8 mouse cellular contexts compared by ENCODE assay signal in the genomic region with DNA sequence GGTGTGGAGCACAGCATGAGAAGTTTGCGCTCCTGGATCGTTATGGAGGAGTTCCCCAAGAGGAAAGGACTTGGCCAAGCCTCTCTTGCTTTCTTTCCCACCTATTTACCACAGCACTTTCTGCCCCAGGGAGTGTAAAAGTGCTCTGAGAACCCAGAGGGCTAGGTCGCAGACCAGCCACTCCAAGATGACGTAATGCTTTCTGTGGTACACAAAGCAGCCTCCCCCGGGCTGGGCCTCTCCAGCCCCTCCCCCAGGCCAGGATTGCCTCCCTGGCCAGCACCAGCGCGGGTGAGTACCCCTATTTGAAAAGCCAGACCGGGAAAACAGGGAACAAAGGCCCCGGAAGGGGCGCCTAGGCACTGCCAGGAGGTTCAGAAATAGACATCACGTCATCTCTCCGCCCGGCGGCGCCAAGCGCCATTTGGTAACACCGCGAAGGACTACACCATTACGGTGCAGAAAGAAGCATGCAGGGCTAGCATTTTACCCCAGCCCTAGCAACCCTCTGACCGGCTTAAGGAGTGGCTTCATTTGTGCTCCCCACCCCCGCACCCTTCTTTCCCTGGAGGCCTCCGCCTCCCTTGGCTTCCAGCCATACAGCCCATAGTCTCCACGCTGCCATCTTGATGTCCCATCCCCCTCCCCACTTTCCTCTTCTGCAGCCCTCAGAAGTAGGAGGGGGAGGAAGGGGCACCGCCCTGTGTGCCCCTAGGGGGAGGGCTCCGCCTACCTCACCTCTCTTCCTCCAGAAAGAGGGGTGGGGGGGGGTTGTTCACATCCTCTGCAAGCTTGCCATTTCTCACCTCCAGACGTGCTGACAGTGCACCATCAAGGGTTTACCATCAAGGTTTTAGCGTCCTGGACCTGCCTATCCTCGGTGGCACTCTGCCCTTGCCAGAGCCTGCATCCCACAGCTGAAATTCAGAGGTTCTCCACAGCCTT. TPM values are rescaled to one million over a fixed set of nuclear protein-coding genes. Genes with fewer than 3 reads are reported as not detected.
DNase-seq lines count a peak whose midpoint lies in the region; ATAC-seq lines count a peak whose summit lies in the region.
"Not testable (repeated sequence)": the region's sequence is repeated elsewhere in the genome, so short reads cannot be mapped to it uniquely, and the experiment has no call there.

No protein-coding gene starts in this region.

- WGBS in liver, embryonic 12.5 days (ENCODE audit: insufficient replicate concordance) = 13% methylated on average over 22 of the region's 28 CpGs

- not testable (repeated sequence) for H3K27ac ChIP-seq in liver, embryonic 12.5 days

- peaks cover 10% of the 10 kb centered on the region for H3K36me3 ChIP-seq in liver, embryonic 12.5 days

- DNase-seq in ES-CJ7 (ENCODE audit: low read depth, low spot score) = peak; percentile 68
- peak; percentile 92 for DNase-seq in cerebellum, adult 9-10 months
- peak; percentile 49 to 69 for DNase-seq in heart, postnatal 36 days
- DNase-seq in kidney, postnatal 4 days = peak; percentile 58 to 69
- peak; percentile 21 to 29 for DNase-seq in spleen, postnatal 36 days (ENCODE audit: low spot score in 2 of 2)

- intact Hi-C loops in heart, postnatal 36 days (cut with DNase I) = not testable (repeated sequence)

- H3K4me2 ChIP-seq in liver, embryonic 12.5 days = peak overlapping the region; percentile 53

- H3K9me3 ChIP-seq in liver, embryonic 12.5 days (replicated peaks) = not testable (repeated sequence)

- peak overlapping the region; percentile 15 for H3K4me3 ChIP-seq in liver, embryonic 12.5 days

- H3K4me1 ChIP-seq in liver, embryonic 12.5 days = peaks cover 11% of the 10 kb centered on the region

- not testable (repeated sequence) for H3K27me3 ChIP-seq in liver, embryonic 12.5 days (replicated peaks)

- not testable (repeated sequence) for H3K9ac ChIP-seq in liver, embryonic 12.5 days

- ATAC-seq in frontal cortex, adult (ENCODE audit: low TSS enrichment) = peak; percentile 26
- ATAC-seq in liver, embryonic 12.5 days = peak; percentile 25
- ATAC-seq in monocyte, adult 5-6 weeks (replicated peaks; ENCODE audit: insufficient number of reproducible peaks, low FRiP score, low TSS enrichment, poor library complexity, severe bottlenecking) = peak; percentile 41

RNA-seq across cellular contexts. Expression of a gene that starts 3.6 kb away (rescaled TPM):
- 10 to 100 TPM; 20.6 to 21.0 TPM for total RNA-seq in heart, postnatal 36 days (2021)
- polyA plus RNA-seq in liver, embryonic 12.5 days (2016; fragmentation: Nextera tagmentation; extraction: Ambion mirVana) = 6.8 and 7.6 TPM in 2 replicates
- 16.2 to 57.1 TPM (median 26.3 TPM) in 3 replicates for total RNA-seq in monocyte, adult 5-6 weeks (2017)

RNA-seq across cellular contexts. Expression of a gene that starts 56.5 kb away (rescaled TPM):
- total RNA-seq in heart, postnatal 36 days (2021) = 1 to 10 TPM; 6.2 to 7.0 TPM
- polyA plus RNA-seq in liver, embryonic 12.5 days (2016; fragmentation: Nextera tagmentation; extraction: Ambion mirVana) = 1.4 and 1.5 TPM in 2 replicates
- 3.3 to 9.0 TPM (median 3.9 TPM) in 3 replicates for total RNA-seq in monocyte, adult 5-6 weeks (2017)

Comparison
In these comparisons a context has a peak if more than half of its experiments do, and no peak if none do; other contexts are left out.
1. DNase-seq: peak in every context shown above with its lines; median percentile 92 in cerebellum, adult 9-10 months; 68 in ES-CJ7; 64 in kidney, postnatal 4 days; 59 in heart, postnatal 36 days; 25 in spleen, postnatal 36 days.